Mouse (Mus musculus) layer of hippocampus, adult 2 months (tissue): ENCODE results near the gene Tmem132b. TPM values are rescaled to one million over a fixed set of nuclear protein-coding genes. Genes with fewer than 3 reads are reported as not detected.
A peak's percentile ranks its signal among the peaks of the same experiment; 100 is the strongest.

Experiments
- DNase-seq, 2 experiments: peaks; one replicate each; pipeline ENCODE4 v3.0.0; 2022; ENCODE audit warnings: low spot score in 2 of 2
- H3K27ac ChIP-seq: fragments of 200-600 bp; 2 replicates; pipeline ENCODE4 v1.8.1; 2022
- H3K4me3 ChIP-seq: fragments of 200-600 bp; 2 replicates; pipeline ENCODE4 v1.8.1; 2022; ENCODE audit warnings: mild to moderate bottlenecking
- CTCF ChIP-seq: fragments of 200-600 bp; conservative IDR thresholded peaks from 2 replicates; pipeline ENCODE4 v1.8.1; 2022; ENCODE audit warnings: antibody characterized with exemption, mild to moderate bottlenecking, moderate library complexity
- total RNA-seq, 2 experiments: library from RNA; stranded (reverse); gene quantifications; 2 replicates each; pipeline ENCODE4 v1.2.3; 2021

Tmem132b gene
- total RNA-seq, 2 experiments from 2014 or later = 117 to 127 TPM

DNA sequence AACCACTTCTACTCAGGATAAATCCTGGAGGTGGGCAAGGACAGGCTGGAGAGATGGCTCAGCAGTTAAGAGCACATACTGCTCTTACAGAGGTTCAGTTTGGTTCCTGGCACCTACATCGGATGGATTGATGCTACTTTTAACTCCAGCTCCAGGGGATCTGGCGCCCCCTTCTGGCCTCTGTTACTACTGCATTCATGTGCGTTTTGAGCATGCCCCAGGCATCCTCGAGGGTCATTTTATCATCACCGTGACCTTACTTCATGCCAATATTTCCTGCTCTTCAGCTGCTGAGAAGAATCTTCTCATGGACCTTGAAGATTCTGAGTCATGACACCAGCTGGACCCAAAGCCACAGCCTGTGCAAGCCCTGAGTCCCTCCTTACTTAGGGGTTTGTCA, 6.1 kb upstream of the Tmem132b start:
- DNase-seq = no peak
- no peak overlapping the region for H3K27ac ChIP-seq
- H3K4me3 ChIP-seq = no peak overlapping the region
- peak; percentile 76 for TF ChIP-seq CTCF

- Histone ChIP-seq H3K4me3 (no peak overlapping the region), H3K27ac (no peak overlapping the region)
- DNase-seq = no peak
- peak; percentile 78 for TF ChIP-seq CTCF
These were observed 5.1 kb upstream of the Tmem132b start for GRCm38 (mm10) chr5:125526464-125526863.

GRCm38 (mm10) chr5:125529109-125529508, 2.5 kb upstream of the Tmem132b start:
- DNase-seq = peak in 1 of 2 experiments; percentile 92
- peak; percentile 99 for TF ChIP-seq CTCF
- H3K4me3 ChIP-seq = no peak overlapping the region
- no peak overlapping the region for H3K27ac ChIP-seq

GRCm38 (mm10) chr5:125532191-125532544, 594 bp downstream of the Tmem132b start:
- peak; percentile 72 for DNase-seq
- H3K4me3 ChIP-seq = peak overlapping the region; percentile 86
- TF ChIP-seq CTCF = 0 out of 2 replicates have a peak, but pooled peaks have one; percentile 1
- H3K27ac ChIP-seq = peak overlapping the region; percentile 99

DNA sequence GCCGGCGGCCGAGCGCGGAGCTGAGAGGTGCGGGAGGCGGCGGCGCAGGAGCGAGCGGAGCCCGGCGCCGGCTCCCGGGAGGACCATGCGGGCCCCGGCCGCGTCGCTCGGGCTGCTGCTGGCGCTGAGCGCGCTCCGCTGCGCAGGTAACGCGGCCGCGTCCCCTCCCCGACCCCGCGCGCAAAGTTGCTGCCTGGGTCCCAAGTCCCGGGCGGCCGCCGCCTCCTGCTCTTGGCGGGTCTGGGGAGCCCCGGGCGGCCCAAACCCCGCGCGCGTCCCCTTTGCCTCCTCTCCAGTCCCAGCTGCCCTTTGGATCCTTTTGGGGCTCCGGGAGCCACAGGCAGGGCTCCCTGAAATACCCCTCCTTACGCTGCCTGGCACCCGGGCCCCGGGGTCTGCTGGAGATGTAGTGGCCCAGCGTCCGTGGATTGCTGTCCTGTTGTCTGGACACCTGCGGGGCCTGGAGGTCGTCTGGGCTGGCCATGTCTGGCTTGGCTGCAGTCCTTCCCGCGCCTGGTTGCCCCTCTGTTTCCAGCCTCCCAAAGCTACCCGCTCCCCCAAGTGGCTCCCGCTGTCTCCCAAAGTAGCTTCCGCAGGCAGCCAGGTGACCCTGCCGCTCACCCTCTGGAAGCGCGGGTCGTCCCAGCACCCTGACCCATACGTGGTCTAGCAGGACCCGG, 1.1 kb downstream of the Tmem132b start:
- peak overlapping the region; percentile 99 for H3K27ac ChIP-seq
- TF ChIP-seq CTCF = no peak
- H3K4me3 ChIP-seq = peak overlapping the region; percentile 86
- DNase-seq = no peak

- peak overlapping the region; percentile 86 for H3K4me3 ChIP-seq
- DNase-seq = peak in 1 of 2 experiments; percentile 53
- no peak for TF ChIP-seq CTCF
- H3K27ac ChIP-seq = peak overlapping the region; percentile 99
These were observed 1.8 kb downstream of the Tmem132b start for GRCm38 (mm10) chr5:125533225-125533900.

DNA sequence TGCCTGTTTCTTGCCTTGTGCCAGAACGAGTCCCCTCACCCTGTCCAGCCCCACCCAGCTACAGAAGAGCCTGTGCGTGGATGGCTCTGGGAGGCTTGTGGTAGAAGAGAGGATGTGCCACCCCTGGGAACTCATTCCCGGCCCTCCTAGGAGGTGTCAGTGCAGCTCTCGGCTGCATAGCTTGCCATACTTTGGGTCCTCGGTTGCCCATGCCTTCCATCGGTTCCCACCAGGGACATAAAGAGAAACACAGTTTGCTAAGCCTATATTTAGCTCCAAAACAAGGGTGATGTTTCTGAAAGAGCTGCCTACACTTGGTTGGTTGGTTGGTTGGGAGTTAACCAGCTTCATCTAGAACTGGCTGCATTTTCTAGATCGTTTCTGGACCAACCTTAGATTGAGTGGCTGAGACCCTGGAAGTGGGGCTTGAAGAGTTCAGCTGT, 2.6 kb downstream of the Tmem132b start:
- TF ChIP-seq CTCF = no peak
- Histone ChIP-seq H3K27ac (peak overlapping the region; percentile 99), H3K4me3 (peak overlapping the region; percentile 86)
- DNase-seq = no peak

- DNase-seq = peak; percentile 70 to 81
- TF ChIP-seq CTCF = 0 out of 2 replicates have a peak, but pooled peaks have one; percentile 19
- peak overlapping the region; percentile 99 for H3K27ac ChIP-seq
- H3K4me3 ChIP-seq = peak overlapping the region; percentile 86
These were observed 3.2 kb downstream of the Tmem132b start for GRCm38 (mm10) chr5:125534611-125535324.

DNA sequence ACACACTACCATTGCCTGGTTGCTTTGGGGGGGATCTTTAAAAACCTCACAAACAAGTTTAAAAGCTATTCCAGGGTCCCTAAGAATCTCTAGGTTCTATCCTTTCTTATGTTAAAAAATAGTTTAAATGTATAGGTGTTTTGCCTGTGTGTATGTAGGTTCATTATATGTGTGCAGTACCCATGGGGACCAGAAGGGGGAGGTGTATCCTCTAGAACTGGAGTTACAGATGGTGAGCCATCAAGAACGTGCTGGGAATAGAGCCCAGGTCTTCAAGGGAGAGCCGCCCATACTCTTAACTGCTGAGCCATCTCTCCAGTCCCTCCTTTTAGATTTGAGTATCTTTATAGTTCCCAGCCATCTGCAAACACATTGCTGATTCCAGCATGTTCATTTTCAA, 13.5 kb downstream of the Tmem132b start:
- peak; percentile 57 for TF ChIP-seq CTCF
- Histone ChIP-seq H3K4me3 (no peak overlapping the region), H3K27ac (no peak overlapping the region)
- DNase-seq = no peak

- TF ChIP-seq CTCF = no peak
- peak overlapping the region; percentile 59 for H3K27ac ChIP-seq
- no peak for DNase-seq
- H3K4me3 ChIP-seq = no peak overlapping the region
These were observed 14.7 kb downstream of the Tmem132b start for GRCm38 (mm10) chr5:125546293-125546692.

DNA sequence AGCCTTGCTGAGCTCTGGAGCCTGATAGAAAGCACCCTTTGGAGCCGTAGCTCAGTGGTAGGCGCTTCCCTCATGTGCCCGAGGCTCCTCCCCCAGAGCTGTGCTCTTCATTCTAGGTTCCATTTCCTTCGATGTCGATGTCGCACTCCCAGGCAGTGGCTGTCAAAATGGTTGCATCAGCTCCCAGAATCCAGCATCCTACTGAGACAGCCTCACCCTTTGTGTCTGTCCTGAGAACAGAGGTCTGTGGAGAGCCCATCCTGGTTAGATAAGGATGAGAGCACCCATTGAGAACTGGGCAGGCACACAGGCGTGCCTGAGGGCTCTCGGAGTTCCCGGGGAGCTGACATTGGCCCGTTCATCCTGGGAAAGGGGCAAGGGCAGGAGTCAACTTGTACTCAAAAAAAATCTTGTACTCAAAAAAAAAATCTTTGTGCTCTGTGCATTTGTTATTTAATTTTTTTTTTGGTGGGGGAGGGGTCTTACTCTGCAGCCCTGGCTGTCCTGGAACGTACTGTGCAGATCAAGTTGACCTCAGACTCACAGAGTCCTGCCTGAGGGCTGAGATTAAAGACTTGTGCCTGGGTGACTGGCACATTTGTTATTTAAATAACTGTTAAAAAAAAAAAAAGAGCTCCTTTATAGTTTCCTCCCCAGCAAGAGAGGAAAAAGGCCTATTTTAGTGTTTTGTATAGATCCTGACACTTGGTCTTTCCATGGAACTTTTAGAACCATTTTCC, 18.3 kb downstream of the Tmem132b start:
- Histone ChIP-seq H3K27ac (peak overlapping the region; percentile 71), H3K4me3 (no peak overlapping the region)
- no peak for DNase-seq
- TF ChIP-seq CTCF = no peak

- TF ChIP-seq CTCF = no peak
- peak overlapping the region; percentile 81 for H3K27ac ChIP-seq
- no peak overlapping the region for H3K4me3 ChIP-seq
- peak in 1 of 2 experiments; percentile 42 for DNase-seq
These were observed 24.2 kb downstream of the Tmem132b start for GRCm38 (mm10) chr5:125555732-125556131.

- TF ChIP-seq CTCF = no peak
- DNase-seq = no peak
- Histone ChIP-seq H3K27ac (peak overlapping the region; percentile 71), H3K4me3 (no peak overlapping the region)
These were observed 31.9 kb downstream of the Tmem132b start for GRCm38 (mm10) chr5:125563492-125563891.
